Mouse (Mus musculus): ENCODE results near the gene Slc34a2.

Gene Slc34a2

DNA sequence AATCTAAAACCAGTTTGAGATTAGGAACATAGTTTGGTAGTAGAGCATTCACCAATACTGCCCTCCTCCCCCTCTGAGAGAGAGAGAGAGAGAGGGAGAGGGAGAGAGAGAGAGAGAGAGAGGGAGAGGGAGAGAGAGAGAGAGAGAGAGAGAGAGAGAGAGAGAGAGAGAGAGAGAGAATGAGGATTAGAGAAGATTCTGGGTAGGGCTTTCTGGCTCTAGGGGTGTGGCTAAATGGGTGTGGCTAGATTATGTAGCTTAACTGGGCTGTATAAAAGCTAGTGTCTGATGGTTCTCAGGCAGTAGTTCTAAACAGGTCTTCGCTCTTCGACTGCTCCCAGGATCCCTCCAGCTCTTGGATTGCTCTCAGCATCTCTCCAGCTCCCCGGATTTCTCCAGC lies at the start of gene Slc34a2:
Gene Slc34a2, plus strand, starts transcription at position 301 of the 400 bp plus-strand sequence.
- DNase-seq (ENCODE audit: inconsistent age in 2 of 2, low spot score in 1 of 2), result no peak

DNA sequence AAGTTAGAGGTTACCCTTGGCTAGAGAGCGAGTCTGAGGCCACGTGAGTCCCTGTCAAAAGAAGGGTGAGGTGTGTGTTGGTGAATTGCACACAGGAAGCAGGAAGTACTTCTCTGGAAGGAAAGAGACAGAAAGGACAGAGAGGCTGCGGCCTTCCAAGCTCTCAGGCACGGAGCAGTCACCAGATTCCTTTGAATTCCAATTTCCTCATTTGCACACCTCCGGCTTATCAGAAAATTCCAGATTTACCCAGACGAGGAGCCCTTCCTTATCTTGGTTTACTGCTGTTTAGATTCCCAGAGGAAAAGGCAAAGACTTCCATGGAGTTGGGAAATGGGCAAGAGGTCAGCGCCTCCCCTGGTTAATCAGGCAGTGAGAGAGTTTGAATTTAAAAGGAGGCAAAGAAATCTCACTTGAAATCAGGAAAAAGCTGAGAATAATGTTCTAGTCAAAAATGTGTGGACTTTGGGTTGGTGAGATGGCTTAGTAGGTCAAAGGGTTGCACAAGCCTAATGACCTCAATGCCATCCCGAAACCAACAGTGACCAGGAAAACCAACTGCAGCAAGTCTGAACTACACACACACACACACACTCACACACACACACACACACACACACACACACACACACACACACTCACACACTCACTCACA lies 47.1 kb upstream of the Slc34a2 start:
- DNase-seq (ENCODE audit: inconsistent age in 2 of 2, low spot score in 1 of 2), result no peak

DNA sequence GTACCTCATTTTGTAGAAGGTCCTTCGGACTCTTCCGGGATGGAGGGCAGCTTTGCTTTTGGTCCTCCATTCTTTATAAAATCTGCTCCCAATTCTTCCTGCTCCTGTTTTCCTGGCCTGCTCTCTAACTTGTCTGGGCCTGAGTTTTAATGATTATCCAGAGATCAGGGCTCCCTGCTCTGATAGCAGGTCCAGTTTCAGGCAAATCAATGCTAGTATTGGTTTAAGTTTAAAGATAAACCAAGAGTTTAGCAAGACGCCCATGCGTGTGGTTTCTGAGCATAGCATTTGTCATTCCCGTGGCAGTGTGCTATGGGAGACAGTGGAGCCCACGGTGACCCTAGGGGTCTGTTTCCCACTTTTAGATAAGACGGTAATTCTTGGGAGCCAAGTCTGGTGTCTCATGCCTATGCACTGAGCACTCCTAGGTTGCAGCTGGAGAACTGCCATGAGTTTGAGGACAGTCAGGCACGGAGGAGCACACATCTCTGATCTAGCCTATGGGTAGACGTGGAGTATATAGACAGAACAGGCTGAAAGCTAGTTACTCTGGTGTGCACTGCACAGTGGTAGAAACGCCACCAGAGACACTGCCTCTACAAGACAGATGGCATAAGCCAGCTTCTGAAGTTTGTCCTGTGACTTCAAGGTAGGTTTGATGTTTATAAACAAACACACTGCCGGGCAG lies 45.5 kb upstream of the Slc34a2 start:
- no peak for DNase-seq (ENCODE audit: inconsistent age in 2 of 2, low spot score in 1 of 2)

DNA sequence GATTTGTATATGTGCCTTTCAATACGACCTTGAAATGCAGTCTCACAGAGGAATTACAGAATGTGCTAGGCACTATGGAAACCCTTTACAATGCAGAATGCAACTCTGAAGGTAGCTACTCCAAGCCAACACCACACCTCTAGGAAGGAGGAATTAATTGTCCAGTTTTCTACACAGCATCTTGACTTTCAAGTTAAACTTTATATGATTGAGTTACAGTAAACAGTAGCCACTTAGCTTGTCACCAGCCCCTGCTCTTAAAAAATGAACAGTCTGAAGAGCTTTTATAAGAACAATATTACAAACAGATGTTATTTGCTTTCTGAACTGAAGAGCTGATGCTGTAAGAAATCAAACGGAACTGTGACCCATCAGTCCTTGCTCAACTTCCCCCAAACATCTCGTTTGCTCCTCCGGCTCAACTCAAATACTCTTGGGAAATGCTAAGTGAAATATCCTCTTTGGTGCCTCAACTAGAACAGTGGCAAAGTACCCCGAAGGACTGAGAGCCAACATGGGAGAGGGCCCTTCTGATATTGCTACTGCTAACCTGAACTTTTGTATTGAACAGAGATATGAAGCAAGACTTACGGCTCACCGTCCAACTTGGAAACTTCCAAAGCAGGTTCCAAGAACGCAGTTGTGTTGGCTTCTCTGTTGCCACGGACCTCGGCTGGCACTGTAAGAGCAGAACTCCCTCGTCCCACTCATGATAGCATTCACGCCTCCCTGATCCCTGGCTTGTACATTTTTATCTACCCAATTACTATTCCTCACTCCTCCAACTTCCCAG lies 44.2 kb upstream of the Slc34a2 start:
- DNase-seq (ENCODE audit: inconsistent age in 2 of 2, low spot score in 1 of 2), result no peak

DNA sequence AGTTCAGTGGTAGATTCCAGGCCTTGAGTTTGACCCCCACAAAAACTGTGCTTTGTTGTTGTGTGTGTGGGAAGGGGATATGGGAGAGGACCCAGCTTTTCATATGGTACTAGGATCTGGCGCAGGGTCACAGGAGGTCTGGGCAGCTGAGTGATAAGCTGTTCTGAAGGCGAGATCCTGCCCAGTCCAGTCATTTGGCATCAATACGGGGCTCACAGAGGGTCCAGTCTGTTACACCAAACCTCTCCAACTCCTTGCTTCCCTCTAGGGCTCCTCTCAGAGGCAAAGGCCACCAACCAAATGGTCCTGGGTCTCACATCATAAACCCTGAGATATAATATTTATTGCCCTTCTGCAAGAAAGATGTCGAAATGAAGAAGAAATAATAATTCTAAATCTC lies 42.4 kb upstream of the Slc34a2 start:
- DNase-seq (ENCODE audit: inconsistent age in 2 of 2, low spot score in 1 of 2), result no peak

DNA sequence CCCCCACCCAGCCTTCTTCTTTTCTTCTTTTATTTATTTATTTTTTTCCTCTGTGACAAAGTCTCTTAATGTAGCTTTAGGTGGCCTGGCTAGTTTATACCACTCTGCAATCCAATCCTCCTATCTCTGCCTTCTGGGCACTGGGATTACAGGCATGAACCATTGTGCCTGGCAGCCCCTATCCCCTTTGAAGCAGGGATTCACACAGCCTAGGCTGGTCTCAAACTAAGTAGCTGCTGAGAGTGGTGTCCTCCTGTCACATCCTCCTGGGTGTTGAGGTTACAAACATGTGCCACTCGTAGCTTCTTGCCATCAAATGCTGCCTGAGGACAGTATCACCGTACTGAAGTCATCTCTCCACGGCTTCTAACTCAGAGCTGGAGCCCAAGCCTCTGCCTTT lies 41.7 kb upstream of the Slc34a2 start:
- no peak for DNase-seq (ENCODE audit: inconsistent age in 2 of 2, low spot score in 1 of 2)

DNA sequence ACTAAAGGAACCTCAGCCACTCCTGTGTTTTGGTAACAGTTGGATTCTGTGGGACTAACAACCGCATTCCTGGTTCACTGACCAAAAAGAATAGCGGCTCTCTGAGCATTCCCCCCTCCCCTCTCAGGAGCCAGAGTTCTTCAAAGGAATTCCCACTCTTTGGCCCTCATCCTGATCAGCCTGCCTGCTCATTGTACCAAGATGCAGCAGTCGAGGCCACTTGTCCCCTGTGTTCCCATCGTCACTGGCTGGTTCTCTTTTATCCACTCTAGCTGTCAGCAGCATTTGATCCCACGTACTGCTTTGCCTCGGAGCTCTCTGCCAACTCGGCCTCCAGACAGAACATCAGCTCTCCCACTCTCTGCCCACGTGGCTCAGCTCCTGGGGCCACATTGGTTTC lies 41.3 kb upstream of the Slc34a2 start:
- DNase-seq (ENCODE audit: inconsistent age in 2 of 2, low spot score in 1 of 2), result no peak

DNA sequence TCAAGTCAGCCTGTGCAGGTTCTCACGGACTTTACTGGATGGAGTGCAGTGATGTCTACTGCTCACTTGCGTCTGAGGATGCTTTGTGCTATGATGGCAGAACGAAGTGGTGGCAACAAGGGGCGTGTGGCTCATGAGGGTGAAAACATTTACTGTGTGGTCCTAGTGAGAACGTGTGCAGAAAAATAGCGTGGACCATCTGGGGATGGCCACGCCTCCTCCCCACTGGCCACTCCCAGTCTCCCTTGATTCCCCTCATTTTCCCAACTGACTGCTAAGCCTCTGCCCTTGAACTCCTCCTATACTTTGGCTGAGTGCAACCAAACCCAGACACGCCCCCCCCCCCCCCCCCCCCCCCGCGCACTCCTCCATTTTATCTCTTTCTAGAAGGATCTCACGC lies 40.8 kb upstream of the Slc34a2 start:
- no peak for DNase-seq (ENCODE audit: inconsistent age in 2 of 2, low spot score in 1 of 2)

DNA sequence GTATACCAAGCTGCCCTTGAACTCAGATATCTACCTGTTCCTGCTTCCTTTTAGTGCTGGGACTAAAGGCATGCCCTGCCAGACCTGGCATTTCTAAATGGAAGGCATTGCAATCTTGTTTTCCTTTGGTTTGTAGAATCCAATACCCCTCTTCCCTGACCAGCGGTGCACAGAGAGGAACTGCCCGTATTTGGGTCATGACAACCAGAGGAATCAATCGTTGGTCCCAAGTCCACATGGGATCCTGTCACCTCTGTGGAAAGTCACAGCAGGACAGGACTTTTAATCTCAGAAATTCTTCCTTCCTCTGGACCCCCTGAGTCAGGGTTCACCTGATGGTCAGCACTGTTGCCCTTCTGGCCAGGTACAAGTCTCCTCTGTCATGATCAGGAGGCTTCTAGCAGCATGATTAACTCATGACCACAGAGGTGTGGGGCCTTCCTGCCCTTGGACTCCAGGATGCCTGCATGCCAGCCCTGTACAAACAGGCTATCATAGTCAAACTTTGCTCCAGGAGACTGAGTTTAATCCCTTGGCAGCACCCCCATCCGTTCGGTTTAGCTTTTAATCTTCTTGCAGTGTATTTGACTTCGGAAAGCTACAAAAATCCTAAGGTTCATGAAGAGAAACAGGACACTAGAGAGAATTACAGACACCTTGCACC lies 39.7 kb upstream of the Slc34a2 start:
- DNase-seq (ENCODE audit: inconsistent age in 2 of 2, low spot score in 1 of 2), result no peak

DNA sequence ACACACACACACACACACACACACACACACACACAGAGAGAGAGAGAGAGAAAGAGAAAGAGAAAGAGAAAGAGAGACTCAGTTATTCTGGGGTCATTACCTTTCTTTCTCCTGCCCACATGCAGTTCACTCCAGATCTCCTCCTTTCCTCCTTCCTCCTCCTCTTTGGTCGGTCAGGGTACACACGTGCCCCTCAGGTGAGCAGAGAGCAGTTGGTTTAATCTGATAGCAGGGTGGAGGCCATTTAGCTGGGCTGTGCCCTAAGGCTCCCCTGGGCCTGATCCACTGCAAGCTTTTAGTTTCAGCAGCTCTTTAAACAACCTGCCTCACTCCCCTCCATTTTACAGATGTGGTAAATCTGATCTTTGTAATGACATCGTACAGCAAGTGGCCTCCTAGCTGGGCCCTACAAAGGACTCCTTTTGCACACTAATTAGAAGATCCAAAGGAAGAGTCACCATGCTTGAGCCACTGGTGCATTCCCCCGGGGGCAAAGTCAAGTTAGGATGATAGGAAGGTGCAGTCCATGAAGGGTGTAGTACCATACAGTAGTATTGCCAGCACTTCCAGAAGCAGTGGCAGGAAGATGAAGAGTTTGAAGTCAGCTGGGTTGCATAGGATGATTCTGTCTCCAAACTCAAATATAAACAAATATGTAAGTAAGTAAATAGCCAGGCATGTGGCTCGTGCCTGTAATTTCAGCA lies 37.6 kb upstream of the Slc34a2 start:
- no peak for DNase-seq (ENCODE audit: inconsistent age in 2 of 2, low spot score in 1 of 2)

DNA sequence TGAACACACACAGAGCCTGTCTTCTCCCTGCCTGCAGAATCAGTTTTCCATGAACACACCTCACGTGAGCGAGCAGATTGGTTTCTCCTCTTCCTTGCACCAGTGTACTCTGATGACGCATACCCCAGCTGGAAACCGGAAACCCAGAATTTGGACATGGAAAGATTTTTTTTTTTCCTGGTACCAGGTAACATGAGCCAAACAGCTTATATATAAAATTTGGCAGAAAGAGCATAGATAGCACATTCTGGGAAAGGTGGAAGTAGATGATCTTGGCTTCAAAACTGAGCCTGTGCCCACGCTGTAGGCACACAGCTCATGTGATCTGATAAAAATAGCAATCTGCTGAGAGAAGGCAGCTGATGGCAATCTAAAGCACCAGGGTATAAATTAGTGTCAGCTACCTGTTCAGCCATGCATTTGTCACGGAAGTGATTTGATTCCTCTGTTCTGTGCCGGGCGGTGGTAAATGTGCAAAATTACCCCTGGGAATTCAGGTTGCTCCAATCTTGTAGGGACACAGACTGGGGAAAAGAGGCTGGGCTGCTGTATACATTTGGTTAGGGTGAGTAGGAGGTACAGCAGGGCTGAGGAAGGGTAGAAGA lies 35.2 kb upstream of the Slc34a2 start:
- DNase-seq (ENCODE audit: inconsistent age in 2 of 2, low spot score in 1 of 2), result no peak

DNA sequence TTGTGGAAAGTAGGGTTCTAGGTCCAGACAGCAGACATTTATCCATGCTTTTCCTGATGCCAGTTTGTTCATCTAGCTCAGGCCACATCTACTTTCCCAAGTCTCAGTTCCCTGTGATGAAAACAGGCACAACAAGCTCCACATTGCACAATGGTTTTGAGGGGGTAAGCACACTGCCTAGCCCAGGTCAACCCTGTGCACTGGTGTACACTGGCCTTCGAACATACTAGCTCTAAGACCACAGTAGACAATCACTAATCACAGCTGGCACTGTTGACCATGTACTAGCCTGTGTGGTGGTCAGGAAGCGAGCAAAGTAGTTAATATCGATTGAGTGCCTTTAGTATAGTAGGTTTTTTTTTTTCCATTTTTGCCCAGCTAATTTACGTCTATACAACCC lies 34.4 kb upstream of the Slc34a2 start:
- no peak for DNase-seq (ENCODE audit: inconsistent age in 2 of 2, low spot score in 1 of 2)

DNA sequence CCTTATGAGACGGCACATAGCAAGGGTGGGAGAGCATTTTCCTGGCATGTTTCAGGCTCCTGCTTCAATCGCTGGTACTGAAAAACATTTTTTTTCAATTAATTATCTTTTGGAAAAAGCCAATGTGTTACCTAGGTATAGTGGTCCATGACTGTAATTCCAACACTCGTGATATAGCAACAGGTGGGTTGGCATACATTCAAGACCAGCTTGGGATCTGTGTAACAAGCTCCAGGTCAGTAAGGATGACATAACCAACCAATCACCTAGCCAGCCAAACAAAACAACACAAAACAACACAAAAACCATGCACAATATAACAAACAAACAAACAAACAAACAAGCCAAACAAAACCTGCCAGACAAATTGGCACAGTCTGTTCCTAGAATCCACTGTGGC lies 33.9 kb upstream of the Slc34a2 start:
- no peak for DNase-seq (ENCODE audit: inconsistent age in 2 of 2, low spot score in 1 of 2)

DNA sequence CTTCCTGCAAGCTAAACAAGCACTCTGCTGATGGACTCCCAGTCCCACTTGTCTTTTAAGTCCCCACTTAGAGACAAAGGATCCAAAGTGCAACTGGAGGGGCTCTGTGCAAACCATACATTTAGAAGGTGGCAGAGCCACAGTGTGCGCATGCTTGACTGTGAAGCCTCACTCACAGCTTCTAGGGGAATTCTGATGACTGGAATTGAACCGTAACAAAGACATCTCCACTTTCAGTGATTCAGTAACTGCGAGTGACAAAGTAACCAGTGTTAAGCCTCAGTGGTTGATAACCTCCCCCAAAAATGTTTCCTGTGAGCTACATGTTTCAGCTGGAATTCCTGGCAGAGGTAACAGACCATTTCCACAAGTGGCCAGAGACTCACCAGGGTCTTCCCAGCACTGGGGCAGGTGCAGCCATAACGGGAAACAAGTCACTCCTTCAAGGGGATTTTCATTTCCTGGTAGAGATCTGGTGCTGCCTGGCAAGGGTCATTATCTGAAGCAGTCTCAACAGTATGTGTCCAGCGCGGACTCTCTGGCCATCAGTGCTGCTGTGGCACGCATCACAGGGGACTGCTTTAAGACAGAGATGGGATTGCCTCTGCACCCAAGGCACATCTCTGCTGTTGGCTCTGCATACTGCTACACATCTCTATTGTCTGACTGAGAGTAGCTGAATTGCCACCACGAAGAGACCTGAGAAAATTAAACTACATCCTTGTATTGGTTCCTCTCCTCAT lies 28.7 kb upstream of the Slc34a2 start:
- DNase-seq (ENCODE audit: inconsistent age in 2 of 2, low spot score in 1 of 2), result no peak

DNA sequence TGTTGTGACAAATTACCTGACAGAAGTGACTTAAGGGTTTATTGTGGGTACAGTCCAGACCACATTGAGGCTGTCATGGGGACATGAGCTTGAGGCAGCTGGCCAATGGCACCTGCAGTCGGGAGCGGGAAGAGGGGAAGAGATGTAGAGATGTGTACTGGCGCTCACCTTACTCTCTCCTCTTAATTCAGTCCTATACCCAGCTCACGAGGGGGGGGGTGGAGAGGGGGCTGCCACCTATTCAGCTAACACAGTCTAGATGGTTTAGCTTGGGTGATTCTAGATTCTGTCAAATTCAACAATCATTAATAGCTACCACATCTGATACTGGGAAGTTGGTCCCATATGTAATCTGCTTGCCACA lies 28.1 kb upstream of the Slc34a2 start:
- DNase-seq (ENCODE audit: inconsistent age in 2 of 2, low spot score in 1 of 2), result no peak

DNA sequence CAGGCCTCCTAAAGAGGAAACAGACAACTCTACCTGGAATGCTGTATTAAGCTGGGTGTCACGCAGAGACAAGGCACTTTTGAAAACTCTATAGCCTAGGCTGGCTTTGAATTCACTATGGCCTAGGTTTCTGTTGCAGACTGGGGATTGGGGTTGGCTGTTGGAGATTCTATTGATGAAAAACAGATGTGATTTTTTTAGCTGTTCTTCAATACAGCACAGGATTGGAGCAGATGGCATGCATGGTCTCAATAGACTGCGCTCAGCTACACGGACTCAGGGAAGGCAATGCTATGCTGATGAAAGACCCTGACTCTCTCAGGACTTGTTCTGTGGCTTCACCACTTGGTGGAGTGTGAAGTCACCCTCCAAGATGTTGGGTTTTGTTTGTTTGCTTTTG lies 26.6 kb upstream of the Slc34a2 start:
- DNase-seq (ENCODE audit: inconsistent age in 2 of 2, low spot score in 1 of 2), result no peak

DNA sequence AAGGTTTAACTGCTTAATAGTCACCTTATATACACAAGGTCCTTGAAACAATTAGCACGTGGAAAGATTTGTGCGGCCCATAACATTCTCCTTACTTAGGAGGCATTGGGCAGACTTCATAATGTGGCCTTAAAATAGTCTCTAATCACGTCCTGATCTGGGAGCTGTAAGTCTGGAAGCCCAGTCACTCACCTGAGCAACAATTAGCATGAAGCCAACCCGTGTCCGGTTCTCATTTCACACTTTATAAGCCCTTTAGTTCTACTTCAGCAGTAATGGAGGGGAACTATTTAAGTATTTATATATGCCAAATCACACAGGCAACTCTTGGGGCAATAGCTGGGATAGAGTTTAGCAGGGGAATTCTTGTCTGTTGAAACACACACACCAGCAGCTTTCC lies 21.3 kb upstream of the Slc34a2 start:
- DNase-seq (ENCODE audit: inconsistent age in 2 of 2, low spot score in 1 of 2), result no peak

DNA sequence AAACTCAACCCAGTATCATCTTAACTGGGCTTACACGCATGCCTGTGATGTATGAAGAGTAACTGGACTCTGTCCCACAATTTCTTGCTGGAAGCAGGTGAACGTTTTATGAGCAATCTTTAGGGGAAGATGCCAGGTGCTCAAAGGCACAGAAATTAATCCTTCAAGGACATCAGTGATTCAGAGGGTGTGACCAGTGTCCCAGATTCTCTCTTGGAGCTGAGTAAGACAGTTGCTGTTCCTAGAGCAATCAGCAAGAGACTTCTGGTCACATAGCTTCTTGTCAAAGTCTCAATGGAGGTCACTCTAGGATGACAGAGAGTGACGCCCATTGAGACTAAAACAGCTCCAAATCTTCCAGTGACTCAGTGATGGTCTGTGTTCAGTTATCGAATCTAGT lies 19.6 kb upstream of the Slc34a2 start:
- no peak for DNase-seq (ENCODE audit: inconsistent age in 2 of 2, low spot score in 1 of 2)

DNA sequence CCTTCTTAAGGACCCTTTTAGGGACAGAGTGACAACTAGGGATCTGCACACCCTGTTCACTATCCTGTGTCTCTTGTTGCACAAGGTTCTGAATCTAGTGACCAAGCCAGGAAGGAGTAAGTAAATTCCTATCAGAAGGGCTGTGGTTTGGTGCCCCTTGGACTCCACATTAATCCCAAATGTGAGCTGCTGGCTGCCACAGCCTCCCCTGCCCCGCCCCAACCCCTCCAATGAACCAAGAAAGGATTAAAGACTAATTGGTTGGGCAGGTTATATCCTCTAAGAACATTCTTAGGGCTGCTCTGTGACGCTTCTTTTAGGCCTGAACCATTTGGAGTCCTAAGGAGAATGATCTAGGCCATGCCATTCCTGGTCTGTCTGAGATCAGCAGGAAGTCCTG lies 14.4 kb upstream of the Slc34a2 start:
- no peak for DNase-seq (ENCODE audit: inconsistent age in 2 of 2, low spot score in 1 of 2)

DNA sequence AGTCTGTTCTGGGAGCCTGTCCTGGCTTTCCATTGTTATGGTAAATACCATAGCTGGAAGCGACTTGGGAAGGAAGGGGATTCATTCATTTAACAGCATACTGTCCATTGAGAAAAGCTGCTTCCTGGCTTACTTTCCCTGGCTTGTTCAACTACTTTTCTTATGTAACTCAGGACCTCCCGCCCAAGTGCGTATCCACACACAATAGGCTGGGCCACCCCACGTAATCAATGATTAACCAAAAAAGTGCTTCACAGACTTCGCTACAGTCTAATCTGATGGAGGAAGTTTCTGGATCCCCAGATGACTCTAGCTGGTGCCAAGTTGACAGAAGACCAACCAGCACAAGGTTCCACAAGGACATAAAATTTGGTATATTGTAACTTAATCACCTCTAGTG lies 14.0 kb upstream of the Slc34a2 start:
- no peak for DNase-seq (ENCODE audit: inconsistent age in 2 of 2, low spot score in 1 of 2)
